Mouse (Mus musculus): ENCODE data around the gene Atg3.

Gene Atg3

DNA sequence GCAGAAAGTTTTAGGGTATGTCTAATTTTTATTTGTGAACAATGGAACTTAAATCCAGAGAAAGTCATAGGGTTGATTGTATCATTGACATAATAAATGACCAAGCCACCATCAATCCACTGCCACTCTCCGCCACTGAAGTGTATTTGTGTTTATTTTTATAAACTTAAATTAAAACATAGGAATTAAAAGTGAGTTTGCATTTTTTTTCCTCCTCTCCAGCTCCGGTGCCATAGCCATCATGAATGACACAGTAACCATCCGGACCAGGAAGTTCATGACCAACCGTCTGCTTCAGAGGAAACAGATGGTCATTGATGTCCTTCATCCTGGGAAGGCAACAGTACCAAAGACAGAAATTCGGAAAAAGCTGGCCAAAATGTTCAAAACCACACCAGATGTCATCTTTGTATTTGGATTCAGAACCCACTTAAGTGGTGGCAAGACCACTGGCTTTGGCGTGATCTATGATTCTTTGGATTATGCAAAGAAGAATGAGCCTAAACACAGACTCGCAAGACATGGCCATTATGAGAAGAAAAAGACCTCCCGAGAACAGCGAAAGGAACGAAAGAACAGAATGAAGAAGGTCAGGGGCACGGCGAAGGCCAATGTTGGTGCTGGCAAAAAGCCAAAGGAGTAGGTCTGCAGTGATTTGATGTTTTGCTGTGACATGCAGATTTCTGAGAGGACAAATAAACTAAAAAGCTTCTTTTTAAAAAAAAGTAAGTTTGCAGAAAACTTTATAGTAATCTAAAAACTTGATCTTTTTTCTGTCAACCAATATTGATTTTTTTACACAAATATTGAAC, 46.5 kb downstream of the Atg3 start:
- peak; percentile 16 for DNase-seq

GRCm38 (mm10) chr16:45222016-45222415, 63.4 kb downstream of the Atg3 start:
- no peak for DNase-seq

- DNase-seq = no peak
Observed at GRCm38 (mm10) chr16:45222771-45223170, 64.2 kb downstream of the Atg3 start.

DNA sequence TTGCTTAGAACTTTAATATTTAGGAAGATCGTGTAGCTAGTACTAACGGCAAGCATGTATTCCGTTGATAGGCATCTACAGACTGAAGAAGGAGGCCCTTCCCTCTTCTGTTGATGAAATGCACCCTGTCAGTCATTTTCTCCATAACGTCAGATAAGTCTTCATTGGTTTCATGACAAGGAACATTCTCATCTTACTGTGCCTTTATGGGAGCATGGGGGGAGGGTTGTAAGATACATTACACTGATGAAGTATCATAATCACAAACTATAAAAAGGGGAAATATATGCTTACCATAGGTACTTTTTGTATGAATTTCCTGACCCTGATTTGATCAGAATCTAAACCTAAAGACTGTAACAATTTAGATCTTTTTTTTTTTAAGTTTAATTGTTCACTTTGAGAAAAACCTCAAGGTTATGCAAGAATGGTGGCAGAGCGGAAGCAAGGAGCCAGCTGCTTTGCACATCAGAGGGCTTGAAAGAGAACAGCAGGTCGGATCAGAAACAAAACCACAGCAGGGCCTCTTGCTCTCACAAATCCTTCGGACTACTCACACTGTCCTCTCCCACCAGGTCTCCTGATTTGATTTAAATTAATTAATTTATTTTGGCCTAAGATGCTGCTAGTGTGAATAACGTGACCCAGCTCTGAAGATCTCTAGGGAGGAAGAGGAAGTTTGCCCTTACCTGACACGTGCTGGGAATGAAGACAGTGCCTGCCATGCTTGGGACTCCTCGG, 65.2 kb downstream of the Atg3 start, which contains the start of gene Btla:
Gene Btla (plus strand): TSS at position 668 of the 741 bp plus-strand sequence.
- no peak for DNase-seq

DNA sequence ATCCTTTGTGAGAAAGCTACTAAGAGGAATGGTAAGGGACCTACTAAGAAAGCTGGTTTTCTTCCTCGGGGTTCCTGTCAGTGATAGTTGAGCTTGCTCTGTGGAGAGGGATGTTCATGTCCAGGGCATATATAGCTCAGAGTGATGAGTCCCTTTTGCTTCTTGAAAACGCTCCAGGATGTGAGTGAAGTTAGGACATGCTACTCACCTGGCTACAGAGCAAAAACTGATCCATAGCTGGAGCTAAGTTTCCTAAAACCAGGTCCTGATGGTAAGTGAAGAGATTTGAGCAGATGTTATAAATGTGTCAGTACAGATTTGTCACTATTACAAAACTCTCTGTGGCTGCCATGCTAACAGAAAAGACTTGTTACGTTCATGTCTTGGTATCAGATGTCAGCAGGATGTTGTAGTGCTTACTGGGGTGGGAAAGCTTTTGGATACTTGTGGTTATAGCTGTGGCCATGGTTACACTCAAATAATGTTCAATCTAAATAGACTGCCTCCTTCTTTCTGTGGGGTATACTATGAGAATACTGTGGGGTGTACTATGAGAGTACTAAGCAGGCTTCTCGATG, 65.9 kb downstream of the Atg3 start:
- no peak for DNase-seq

DNA sequence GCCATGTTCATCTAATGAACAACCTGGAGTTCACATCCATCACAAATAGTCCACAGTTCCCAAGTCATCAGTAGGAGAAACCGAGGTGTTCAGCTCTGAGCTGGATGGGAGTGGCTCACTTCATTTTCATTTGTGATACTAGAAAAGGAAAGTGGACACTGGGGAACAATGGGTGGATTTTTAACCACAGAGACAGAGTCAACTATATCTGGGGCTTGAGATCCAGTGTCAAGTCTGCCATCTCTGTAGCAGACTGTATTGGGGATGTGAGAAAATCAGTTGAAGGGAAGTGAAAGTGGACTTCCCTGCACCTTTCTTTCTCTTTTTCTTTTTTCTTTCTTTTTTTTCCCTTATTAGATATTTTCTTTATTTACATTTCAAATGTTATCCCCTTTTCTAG, 68.4 kb downstream of the Atg3 start:
- no peak for DNase-seq

DNA sequence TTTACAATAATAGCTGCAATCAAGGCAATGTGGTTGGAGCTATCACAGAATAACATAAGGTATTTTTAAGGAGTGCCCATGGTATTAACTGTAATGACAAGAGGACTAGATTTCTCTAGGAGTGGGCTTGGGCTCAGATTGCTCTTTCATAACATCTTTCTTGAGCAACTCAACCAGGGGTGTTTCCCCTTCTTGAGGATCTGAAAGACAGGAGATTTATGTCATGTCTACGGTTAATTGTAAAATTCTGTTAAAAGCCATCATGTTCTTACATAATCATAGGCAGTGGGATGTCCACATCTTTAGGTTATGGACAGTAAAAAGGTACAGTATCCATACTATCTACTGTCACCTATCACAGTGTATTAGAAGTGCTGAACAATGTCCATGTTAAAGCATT, 72.7 kb downstream of the Atg3 start:
- no peak for DNase-seq

GRCm38 (mm10) chr16:45233007-45233406, 74.4 kb downstream of the Atg3 start:
- no peak for DNase-seq

All from kidney, postnatal 14 days (tissue).